ENCODE assay signal across 8 mouse cellular contexts in genomic region chr6:52212556-52213118, GRCm38 (mm10). TPM values are rescaled to one million over a fixed set of nuclear protein-coding genes. Genes with fewer than 3 reads are reported as not detected.
DNase-seq lines count a peak whose midpoint lies in the region; ATAC-seq and TF ChIP-seq lines count a peak whose summit lies in the region.

No protein-coding gene starts in this region.

- 6% methylated on average over 22 of the region's 22 CpGs for WGBS in hindbrain, postnatal 0 days
- WGBS in liver, embryonic 13.5 days (ENCODE audit: insufficient replicate concordance) = 2% methylated on average over 20 of the region's 22 CpGs

- no peak overlapping the region for H3K4me2 ChIP-seq in hindbrain, postnatal 0 days (ENCODE audit: low read depth, low read length)
- H3K4me2 ChIP-seq in liver, embryonic 13.5 days = peak overlapping the region; percentile 48

- no peaks in the 10 kb centered on the region for H3K36me3 ChIP-seq in hindbrain, postnatal 0 days (ENCODE audit: insufficient read depth, low read length)
- no peaks in the 10 kb centered on the region for H3K36me3 ChIP-seq in liver, embryonic 13.5 days

- H3K9me3 ChIP-seq in hindbrain, postnatal 0 days (ENCODE audit: low read length) = no peaks in the 10 kb centered on the region
- H3K9me3 ChIP-seq in liver, embryonic 13.5 days (replicated peaks) = no peaks in the 10 kb centered on the region

- peak overlapping the region; percentile 97 for H3K27ac ChIP-seq in gastrocnemius, adult 2 months
- no peak overlapping the region for H3K27ac ChIP-seq in hindbrain, postnatal 0 days
- no peak overlapping the region for H3K27ac ChIP-seq in liver, embryonic 13.5 days

- no peak overlapping the region for H3K9ac ChIP-seq in hindbrain, postnatal 0 days (replicated peaks; ENCODE audit: low read length)
- no peak overlapping the region for H3K9ac ChIP-seq in liver, embryonic 13.5 days

- peak overlapping the region; percentile 79 for H3K4me3 ChIP-seq in gastrocnemius, adult 2 months
- peak overlapping the region; percentile 11; the same call in 1 of the 2 replicates for H3K4me3 ChIP-seq in hindbrain, postnatal 0 days (ENCODE audit: low read length)
- H3K4me3 ChIP-seq in liver, embryonic 13.5 days (replicated peaks) = peak overlapping the region; percentile 36

- DNase-seq in gastrocnemius, adult 2 months = peak; percentile 61
- DNase-seq in gastrocnemius, postnatal 25 days = no peak
- DNase-seq in NIH3T3 (ENCODE audit: low read depth) = peak; percentile 85
- DNase-seq in hindbrain, postnatal 0 days (ENCODE audit: low spot score) = no peak
- no peak for DNase-seq in liver, embryonic 13.5 days
- no peak for DNase-seq in layer of hippocampus, adult 18-20 months (ENCODE audit: low spot score in 2 of 2)
- no peak for DNase-seq in left cerebral cortex, adult 8-10 months (ENCODE audit: low spot score in 2 of 2)
- DNase-seq in embryo, embryonic 10.5 days (ENCODE audit: low spot score) = no peak

- intact Hi-C loops in gastrocnemius, adult 2 months (cut with DNase I) = no loop called here

- peaks cover 96% of the 10 kb centered on the region for H3K27me3 ChIP-seq in hindbrain, postnatal 0 days (ENCODE audit: insufficient read depth, low read length)
- peaks cover 100% of the 10 kb centered on the region for H3K27me3 ChIP-seq in liver, embryonic 13.5 days

- no peaks in the 10 kb centered on the region for H3K4me1 ChIP-seq in hindbrain, postnatal 0 days (ENCODE audit: insufficient read depth, low read length)
- H3K4me1 ChIP-seq in liver, embryonic 13.5 days (replicated peaks) = peaks cover 14% of the 10 kb centered on the region

- TF ChIP-seq CTCF in gastrocnemius, adult 2 months (IDR thresholded peaks at IDR 0.05) = no peak
- TF ChIP-seq CTCF in hindbrain, postnatal 0 days (IDR thresholded peaks at IDR 0.05; ENCODE audit: low read depth) = no peak

- no peak for ATAC-seq in hindbrain, postnatal 0 days
- ATAC-seq in liver, embryonic 13.5 days (ENCODE audit: low read depth) = no peak

RNA-seq across cellular contexts. Expression of gene Hoxa3, which starts 0.5 kb away (rescaled TPM):
- total RNA-seq in gastrocnemius, adult 2 months (2021) = 1 to 10 TPM; 2.8 to 3.1 TPM
- 1 to 10 TPM; 2.4 to 3.3 TPM for total RNA-seq in gastrocnemius, postnatal 25 days (2021)
- total RNA-seq in hindbrain, postnatal 0 days (2014; rRNA removed) = 8.7 and 9.8 TPM in 2 replicates
- 7.9 and 8.8 TPM in 2 replicates for polyA plus RNA-seq in hindbrain, postnatal 0 days (2015; fragmentation: Nextera tagmentation; extraction: Ambion mirVana)
- 0.24 and 0.43 TPM in 2 replicates for polyA plus RNA-seq in liver, embryonic 13.5 days (2015; fragmentation: Nextera tagmentation; extraction: Ambion mirVana)
- total RNA-seq in layer of hippocampus, adult 18-20 months (2021) = not detected
- not detected for total RNA-seq in left cerebral cortex, adult 8-10 months (2022)

RNA-seq across cellular contexts. Expression of gene Gm28308, which starts 0.5 kb away (rescaled TPM):
- under 1 TPM in 1 of 2 experiments, not detected in 1; 0.82 TPM for total RNA-seq in gastrocnemius, adult 2 months (2021)
- under 1 TPM in 1 of 2 experiments, not detected in 1; 0.46 TPM for total RNA-seq in gastrocnemius, postnatal 25 days (2021)
- total RNA-seq in hindbrain, postnatal 0 days (2014; rRNA removed) = 0.83 and 2.2 TPM in 2 replicates
- not detected in 2 replicates for polyA plus RNA-seq in hindbrain, postnatal 0 days (2015; fragmentation: Nextera tagmentation; extraction: Ambion mirVana)
- polyA plus RNA-seq in liver, embryonic 13.5 days (2015; fragmentation: Nextera tagmentation; extraction: Ambion mirVana) = not detected in 2 replicates
- not detected for total RNA-seq in layer of hippocampus, adult 18-20 months (2021)
- total RNA-seq in left cerebral cortex, adult 8-10 months (2022) = not detected

RNA-seq across cellular contexts. Expression of gene Hoxa6, which starts 4.1 kb away (rescaled TPM):
- total RNA-seq in gastrocnemius, adult 2 months (2021) = 1 to 10 TPM; 2.6 to 2.7 TPM
- 1 to 10 TPM; 1.8 to 2.8 TPM for total RNA-seq in gastrocnemius, postnatal 25 days (2021)
- 12.3 and 25.8 TPM in 2 replicates for total RNA-seq in hindbrain, postnatal 0 days (2014; rRNA removed)
- polyA plus RNA-seq in hindbrain, postnatal 0 days (2015; fragmentation: Nextera tagmentation; extraction: Ambion mirVana) = 6.0 and 7.7 TPM in 2 replicates
- not detected in 2 replicates for polyA plus RNA-seq in liver, embryonic 13.5 days (2015; fragmentation: Nextera tagmentation; extraction: Ambion mirVana)
- not detected for total RNA-seq in layer of hippocampus, adult 18-20 months (2021)
- not detected for total RNA-seq in left cerebral cortex, adult 8-10 months (2022)

RNA-seq across cellular contexts. Expression of gene Hoxa5, which starts 8.2 kb away (rescaled TPM):
- total RNA-seq in gastrocnemius, adult 2 months (2021) = 1 to 10 TPM; 2.2 to 2.9 TPM
- 1 to 10 TPM; 1.9 to 3.5 TPM for total RNA-seq in gastrocnemius, postnatal 25 days (2021)
- 99.2 and 108 TPM in 2 replicates for total RNA-seq in hindbrain, postnatal 0 days (2014; rRNA removed)
- 81.7 and 89.4 TPM in 2 replicates for polyA plus RNA-seq in hindbrain, postnatal 0 days (2015; fragmentation: Nextera tagmentation; extraction: Ambion mirVana)
- 0.83 and 1.2 TPM in 2 replicates for polyA plus RNA-seq in liver, embryonic 13.5 days (2015; fragmentation: Nextera tagmentation; extraction: Ambion mirVana)
- not detected for total RNA-seq in layer of hippocampus, adult 18-20 months (2021)
- total RNA-seq in left cerebral cortex, adult 8-10 months (2022) = not detected

RNA-seq across cellular contexts. Expression of gene Hoxa7, which starts 9.0 kb away (rescaled TPM):
- 1 to 10 TPM; 4.7 to 5.0 TPM for total RNA-seq in gastrocnemius, adult 2 months (2021)
- total RNA-seq in gastrocnemius, postnatal 25 days (2021) = 1 to 10 TPM; 4.7 to 5.5 TPM
- 2.6 and 2.9 TPM in 2 replicates for total RNA-seq in hindbrain, postnatal 0 days (2014; rRNA removed)
- 1.3 and 3.9 TPM in 2 replicates for polyA plus RNA-seq in hindbrain, postnatal 0 days (2015; fragmentation: Nextera tagmentation; extraction: Ambion mirVana)
- polyA plus RNA-seq in liver, embryonic 13.5 days (2015; fragmentation: Nextera tagmentation; extraction: Ambion mirVana) = 0.52 and 0.59 TPM in 2 replicates
- under 1 TPM in 1 of 2 experiments, not detected in 1; 0.36 TPM for total RNA-seq in layer of hippocampus, adult 18-20 months (2021)
- not detected for total RNA-seq in left cerebral cortex, adult 8-10 months (2022)

Comparison
In these comparisons a context has a peak if more than half of its experiments do, and no peak if none do; other contexts are left out.
1. DNase-seq: peak in gastrocnemius, adult 2 months (single experiment) and NIH3T3 (single experiment); none in gastrocnemius, postnatal 25 days (single experiment), hindbrain, postnatal 0 days (single experiment), liver, embryonic 13.5 days (single experiment), layer of hippocampus, adult 18-20 months (0 of 2), left cerebral cortex, adult 8-10 months (0 of 2) and embryo, embryonic 10.5 days (single experiment).
2. H3K4me3 ChIP-seq: peak in every context shown above with its lines; median percentile 79 in gastrocnemius, adult 2 months; 36 in liver, embryonic 13.5 days; 11 in hindbrain, postnatal 0 days.